Mouse (Mus musculus): Measurements from ENCODE around the gene Lcn12. TPM values are rescaled to one million over a fixed set of nuclear protein-coding genes. Genes with fewer than 3 reads are reported as not detected.

Gene Lcn12
- polyA plus RNA-seq, 1 experiment from 2014 or later, result not detected

GRCm38 (mm10) chr2:25442682-25443081 is 51.0 kb downstream of the Lcn12 start:
- no peak for DNase-seq (ENCODE audit: low spot score)
- no peak overlapping the region for H3K4me3 ChIP-seq
- H3K27me3 ChIP-seq (replicated peaks; ENCODE audit: low read depth, poor library complexity, severe bottlenecking), result no peaks in the 10 kb centered on the region
- 91% methylated on average over 14 of the region's 14 CpGs for WGBS
- no peak overlapping the region for H3K27ac ChIP-seq (replicated peaks)
- H3K36me3 ChIP-seq (replicated peaks), result peaks cover 78% of the 10 kb centered on the region
- H3K9me3 ChIP-seq, result no peaks in the 10 kb centered on the region
- H3K4me1 ChIP-seq, result no peaks in the 10 kb centered on the region

- no peaks in the 10 kb centered on the region for H3K27me3 ChIP-seq (replicated peaks; ENCODE audit: low read depth, poor library complexity, severe bottlenecking)
- no peaks in the 10 kb centered on the region for H3K9me3 ChIP-seq
- no peaks in the 10 kb centered on the region for H3K4me1 ChIP-seq
- no peak for DNase-seq (ENCODE audit: low spot score)
- no peak overlapping the region for H3K27ac ChIP-seq (replicated peaks)
- 87% methylated on average over 20 of the region's 20 CpGs for WGBS
- peaks cover 66% of the 10 kb centered on the region for H3K36me3 ChIP-seq (replicated peaks)
- no peak overlapping the region for H3K4me3 ChIP-seq
Measured at GRCm38 (mm10) chr2:25441067-25441466, 52.6 kb downstream of the Lcn12 start.

Small RNA genes within 50 kb of the gene (microRNA-seq; reads per million reads assigned to microRNA genes)
- gene Mir3087, result not detected

Other genes starting within 250 kb of the Lcn12 start
- 6.3 and 7.9 TPM in 2 replicates for gene AL732309.1, start 247.0 kb downstream of the Lcn12 start, polyA plus RNA-seq (2016; fragmentation: Nextera tagmentation; extraction: Ambion mirVana)
- 15.2 and 18.3 TPM in 2 replicates for gene Tmem203, start 238.5 kb downstream of the Lcn12 start, polyA plus RNA-seq (2016; fragmentation: Nextera tagmentation; extraction: Ambion mirVana)
- gene Tprn, start 231.3 kb downstream of the Lcn12 start, polyA plus RNA-seq (2016; fragmentation: Nextera tagmentation; extraction: Ambion mirVana), result 8.0 and 9.0 TPM in 2 replicates
- gene Ssna1, start 221.5 kb downstream of the Lcn12 start, polyA plus RNA-seq (2016; fragmentation: Nextera tagmentation; extraction: Ambion mirVana), result 228 and 238 TPM in 2 replicates
- 147 and 151 TPM in 2 replicates for gene Anapc2, start 221.4 kb downstream of the Lcn12 start, polyA plus RNA-seq (2016; fragmentation: Nextera tagmentation; extraction: Ambion mirVana)
- gene Tmem210, start 205.8 kb downstream of the Lcn12 start, polyA plus RNA-seq (2016; fragmentation: Nextera tagmentation; extraction: Ambion mirVana), result not detected in 2 replicates
- gene Lrrc26, start 204.0 kb downstream of the Lcn12 start, polyA plus RNA-seq (2016; fragmentation: Nextera tagmentation; extraction: Ambion mirVana), result not detected in 2 replicates
- gene Grin1, start 174.7 kb downstream of the Lcn12 start, polyA plus RNA-seq (2016; fragmentation: Nextera tagmentation; extraction: Ambion mirVana), result 0.89 and 1.4 TPM in 2 replicates
- gene Man1b1, start 161.6 kb downstream of the Lcn12 start, polyA plus RNA-seq (2016; fragmentation: Nextera tagmentation; extraction: Ambion mirVana), result 50.4 and 51.9 TPM in 2 replicates
- gene Dpp7, start 137.6 kb downstream of the Lcn12 start, polyA plus RNA-seq (2016; fragmentation: Nextera tagmentation; extraction: Ambion mirVana), result 17.0 and 18.0 TPM in 2 replicates
- gene Uap1l1, start 128.2 kb downstream of the Lcn12 start, polyA plus RNA-seq (2016; fragmentation: Nextera tagmentation; extraction: Ambion mirVana), result 8.5 and 11.4 TPM in 2 replicates
- gene Sapcd2, start 121.6 kb downstream of the Lcn12 start, polyA plus RNA-seq (2016; fragmentation: Nextera tagmentation; extraction: Ambion mirVana), result 73.6 and 74.6 TPM in 2 replicates
- 0.14 TPM in 1 of 2 replicates, not detected in the other for gene Entpd2, start 98.0 kb downstream of the Lcn12 start, polyA plus RNA-seq (2016; fragmentation: Nextera tagmentation; extraction: Ambion mirVana)
- gene Npdc1, start 94.6 kb downstream of the Lcn12 start, polyA plus RNA-seq (2016; fragmentation: Nextera tagmentation; extraction: Ambion mirVana), result 38.3 and 40.3 TPM in 2 replicates
- gene Fut7, start 70.6 kb downstream of the Lcn12 start, polyA plus RNA-seq (2016; fragmentation: Nextera tagmentation; extraction: Ambion mirVana), result not detected in 2 replicates
- 4.3 and 5.6 TPM in 2 replicates for gene Abca2, start 65.2 kb downstream of the Lcn12 start, polyA plus RNA-seq (2016; fragmentation: Nextera tagmentation; extraction: Ambion mirVana)
- 0.60 and 1.4 TPM in 2 replicates for gene Clic3, start 37.1 kb downstream of the Lcn12 start, polyA plus RNA-seq (2016; fragmentation: Nextera tagmentation; extraction: Ambion mirVana)
- gene Paxx, start 32.8 kb downstream of the Lcn12 start, polyA plus RNA-seq (2016; fragmentation: Nextera tagmentation; extraction: Ambion mirVana), result 15.8 and 16.0 TPM in 2 replicates
- gene Ptgds, start 23.9 kb downstream of the Lcn12 start, polyA plus RNA-seq (2016; fragmentation: Nextera tagmentation; extraction: Ambion mirVana), result 0.18 TPM in 1 of 2 replicates, not detected in the other
- 87.9 and 92.2 TPM in 2 replicates for gene Fbxw5, start 6.8 kb upstream of the Lcn12 start, polyA plus RNA-seq (2016; fragmentation: Nextera tagmentation; extraction: Ambion mirVana)
- 6.1 and 6.7 TPM in 2 replicates for gene C8g, start 7.8 kb upstream of the Lcn12 start, polyA plus RNA-seq (2016; fragmentation: Nextera tagmentation; extraction: Ambion mirVana)
- gene Traf2, start 53.0 kb upstream of the Lcn12 start, polyA plus RNA-seq (2016; fragmentation: Nextera tagmentation; extraction: Ambion mirVana), result 39.9 and 40.1 TPM in 2 replicates
- 310 and 316 TPM in 2 replicates for gene Edf1, start 63.9 kb upstream of the Lcn12 start, polyA plus RNA-seq (2016; fragmentation: Nextera tagmentation; extraction: Ambion mirVana)
- gene Mamdc4, start 80.9 kb upstream of the Lcn12 start, polyA plus RNA-seq (2016; fragmentation: Nextera tagmentation; extraction: Ambion mirVana), result 1.9 and 7.7 TPM in 2 replicates
- 146 and 155 TPM in 2 replicates for gene Phpt1, start 81.3 kb upstream of the Lcn12 start, polyA plus RNA-seq (2016; fragmentation: Nextera tagmentation; extraction: Ambion mirVana)
- gene Ajm1, start 87.8 kb upstream of the Lcn12 start, polyA plus RNA-seq (2016; fragmentation: Nextera tagmentation; extraction: Ambion mirVana), result 0.05 and 0.16 TPM in 2 replicates
- 77.1 and 78.2 TPM in 2 replicates for gene Rabl6, start 114.6 kb upstream of the Lcn12 start, polyA plus RNA-seq (2016; fragmentation: Nextera tagmentation; extraction: Ambion mirVana)
- 0.10 and 0.11 TPM in 2 replicates for gene Ccdc183, start 123.8 kb upstream of the Lcn12 start, polyA plus RNA-seq (2016; fragmentation: Nextera tagmentation; extraction: Ambion mirVana)
- gene Tmem141, start 128.1 kb upstream of the Lcn12 start, polyA plus RNA-seq (2016; fragmentation: Nextera tagmentation; extraction: Ambion mirVana), result 16.6 and 17.2 TPM in 2 replicates
- gene Fcna, start 134.1 kb upstream of the Lcn12 start, polyA plus RNA-seq (2016; fragmentation: Nextera tagmentation; extraction: Ambion mirVana), result 0.49 and 0.57 TPM in 2 replicates
- gene Lcn8, start 159.2 kb upstream of the Lcn12 start, polyA plus RNA-seq (2016; fragmentation: Nextera tagmentation; extraction: Ambion mirVana), result 0.24 TPM in 1 of 2 replicates, not detected in the other
- not detected in 2 replicates for gene Lcn5, start 164.0 kb upstream of the Lcn12 start, polyA plus RNA-seq (2016; fragmentation: Nextera tagmentation; extraction: Ambion mirVana)
- gene Lcn6, start 182.9 kb upstream of the Lcn12 start, polyA plus RNA-seq (2016; fragmentation: Nextera tagmentation; extraction: Ambion mirVana), result not detected in 2 replicates
- gene Lcn10, start 188.8 kb upstream of the Lcn12 start, polyA plus RNA-seq (2016; fragmentation: Nextera tagmentation; extraction: Ambion mirVana), result not detected in 2 replicates
- gene Obp2a, start 206.1 kb upstream of the Lcn12 start, polyA plus RNA-seq (2016; fragmentation: Nextera tagmentation; extraction: Ambion mirVana), result not detected in 2 replicates
- 80.3 and 82.0 TPM in 2 replicates for gene Bmyc, start 212.8 kb upstream of the Lcn12 start, polyA plus RNA-seq (2016; fragmentation: Nextera tagmentation; extraction: Ambion mirVana)
- gene Obp2b, start 243.1 kb upstream of the Lcn12 start, polyA plus RNA-seq (2016; fragmentation: Nextera tagmentation; extraction: Ambion mirVana), result not detected in 2 replicates